Mouse (Mus musculus) liver, adult 2 months (tissue): Measurements from ENCODE around the gene Dio1. TPM values are rescaled to one million over a fixed set of nuclear protein-coding genes. Genes with fewer than 3 reads are reported as not detected.

Experiments
- DNase-seq: peaks from one replicate; pipeline ENCODE4 v3.0.0-alpha.2; 2011; ENCODE audit warnings: low read depth, low spot score; ENCODE audit errors: extremely low read depth
- H3K27ac ChIP-seq: fragments of 200-500 bp; replicated peaks from 2 replicates; pipeline ENCODE4 v1.5.1; 2012; ENCODE audit warnings: low read depth, mild to moderate bottlenecking, control low read depth, inconsistent platforms, low read length; ENCODE audit not compliant: insufficient read depth
- H3K27me3 ChIP-seq: fragments of 200-500 bp; 2 replicates; pipeline ENCODE4 v1.6.1; 2012; ENCODE audit warnings: mild to moderate bottlenecking, moderate library complexity, low read length, inconsistent platforms; ENCODE audit not compliant: control insufficient read depth, insufficient read depth
- H3K36me3 ChIP-seq: fragments of 200-500 bp; 2 replicates; pipeline ENCODE4 v1.6.1; 2012; ENCODE audit warnings: low read length, inconsistent platforms; ENCODE audit not compliant: control insufficient read depth, insufficient read depth
- H3K4me1 ChIP-seq: fragments of 200-500 bp; 2 replicates; pipeline ENCODE4 v1.6.1; 2011; ENCODE audit warnings: low read length; ENCODE audit not compliant: control insufficient read depth, insufficient read depth
- H3K4me3 ChIP-seq: fragments of 200-500 bp; 2 replicates; pipeline ENCODE4 v1.5.1; 2011; ENCODE audit warnings: low read depth, mild to moderate bottlenecking, control low read depth, low read length, moderate library complexity; ENCODE audit not compliant: insufficient read depth
- H3K79me2 ChIP-seq: fragments of 200-500 bp; 2 replicates; pipeline ENCODE4 v1.6.1; 2012; ENCODE audit warnings: inconsistent platforms, mild to moderate bottlenecking, low read length, moderate library complexity; ENCODE audit not compliant: control insufficient read depth, insufficient read depth
- H3K9ac ChIP-seq: fragments of 200-500 bp; 2 replicates; pipeline ENCODE4 v1.6.1; 2012; ENCODE audit warnings: low read depth, mild to moderate bottlenecking, control low read depth, inconsistent platforms, low read length
- CTCF ChIP-seq: fragments of 200-500 bp; IDR thresholded peaks from 2 replicates; pipeline ENCODE4 v1.5.1; 2011; ENCODE audit warnings: low read depth, low read length, control low read depth
- POLR2A ChIP-seq: fragments of 200-500 bp; IDR thresholded peaks from 2 replicates; pipeline ENCODE4 v1.6.1; 2011; ENCODE audit warnings: low read length, control low read depth; ENCODE audit not compliant: insufficient read depth; ENCODE audit errors: extremely low read depth
- WGBS: fragments of 180-500 bp; shearing (Covaris S2); methylation state at CpG from one replicate; pipeline ENCODE4 v1.1.7; 2018; 5-methylcytosine and 5-hydroxymethylcytosine counted together
- polyA plus RNA-seq: library from polyadenylated mRNA; depleted of rRNA; stranded (reverse); fragments of >200 nt; gene quantifications from 2 replicates; pipeline ENCODE4 v1.2.3, GENCODE M21; 2012; rRNA removed
- total RNA-seq: library from RNA; depleted of rRNA; stranded (reverse); fragments of >200 nt; gene quantifications from 2 replicates; pipeline ENCODE4 v1.2.3, GENCODE M21; 2014; rRNA removed

Dio1 gene
- total and polyA plus RNA-seq, 2 experiments = 153 to 378 TPM

DNA sequence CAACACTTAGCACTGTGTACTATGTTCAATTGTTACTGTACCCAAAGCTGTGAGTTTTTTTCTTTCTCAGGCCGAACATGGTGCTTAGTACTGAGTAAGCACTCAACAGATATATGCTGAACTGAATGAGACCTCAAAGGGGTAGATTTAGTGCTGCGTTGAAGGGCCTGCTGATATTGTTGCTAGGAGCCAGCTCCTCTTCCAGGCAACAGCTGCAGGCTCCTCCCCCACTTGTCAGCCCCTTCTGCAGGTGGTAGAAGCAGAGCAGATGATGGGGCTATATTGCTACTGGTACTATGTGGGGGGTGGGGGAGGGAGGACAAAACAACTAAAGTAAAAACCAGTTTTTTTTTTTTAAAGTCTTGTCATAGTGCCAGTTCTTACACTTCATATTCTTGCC, 57.5 kb downstream of the Dio1 start:
- H3K4me1 ChIP-seq = peaks cover 32% of the 10 kb centered on the region

DNA sequence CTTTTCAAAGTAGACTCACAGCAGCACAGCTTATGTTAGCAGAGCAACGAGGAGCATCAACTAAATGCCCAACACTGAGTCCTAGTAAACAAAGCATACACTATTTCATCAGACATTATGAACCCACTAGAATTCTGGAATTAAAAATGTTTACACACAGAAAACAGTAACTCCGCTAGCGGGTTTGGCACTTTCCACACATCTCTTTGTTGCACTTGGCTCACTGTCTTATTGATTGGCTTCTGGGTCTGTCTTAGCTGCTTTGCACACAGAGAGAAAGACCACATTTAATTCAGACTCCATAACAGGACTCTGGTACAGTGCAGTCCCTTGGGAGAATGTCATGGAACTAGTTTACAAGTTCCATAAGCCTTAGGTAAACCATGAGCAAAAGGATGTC, 58.9 kb downstream of the Dio1 start:
- Histone ChIP-seq H3K27ac (peak overlapping the region; percentile 88; the same call in 1 of the 2 replicates), H3K4me3 (no peak overlapping the region), H3K79me2 (peaks cover 13% of the 10 kb centered on the region; the same call in 1 of the 2 replicates), H3K4me1 (peaks cover 29% of the 10 kb centered on the region), H3K27me3 (no peaks in the 10 kb centered on the region), H3K36me3 (no peaks in the 10 kb centered on the region), H3K9ac (no peak overlapping the region)
- WGBS = 22% methylated on average over 3 of the region's 3 CpGs
- DNase-seq = peak; percentile 96
- TF ChIP-seq POLR2A = no peak
- no peak for TF ChIP-seq CTCF

More for the DNA sequence above, 57.5 kb downstream of the Dio1 start:
- DNase-seq = no peak
- no peak overlapping the region for H3K9ac ChIP-seq
- H3K27me3 ChIP-seq = no peaks in the 10 kb centered on the region
- 67% methylated on average over 2 of the region's 2 CpGs for WGBS
- H3K36me3 ChIP-seq = no peaks in the 10 kb centered on the region
- H3K4me3 ChIP-seq = no peak overlapping the region
- no peak overlapping the region for H3K27ac ChIP-seq
- TF ChIP-seq POLR2A (no peak), CTCF (no peak)
- H3K79me2 ChIP-seq = peaks cover 18% of the 10 kb centered on the region; the same call in 1 of the 2 replicates

DNA sequence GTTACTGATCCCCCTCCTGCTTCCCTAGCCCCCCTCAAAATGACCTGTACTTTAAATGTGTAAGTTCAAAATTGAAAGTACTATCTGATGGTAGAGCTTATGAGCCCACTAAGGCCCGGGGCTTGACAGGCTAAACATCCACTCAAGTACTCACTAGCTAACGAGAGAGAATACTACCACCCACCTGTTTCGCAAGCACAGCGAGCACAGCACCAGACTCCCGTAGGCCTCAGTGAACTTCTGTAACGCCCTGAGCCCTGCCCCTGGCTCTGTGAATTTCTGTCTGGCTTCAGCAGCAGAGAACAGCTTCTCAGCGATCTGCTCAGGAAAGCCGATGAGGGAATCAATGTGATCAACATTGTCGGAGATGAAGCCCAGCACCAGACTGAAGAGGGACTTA, 59.9 kb downstream of the Dio1 start:
- peak; percentile 91 for DNase-seq
- Histone ChIP-seq H3K9ac (peak overlapping the region; percentile 48), H3K27ac (peak overlapping the region; percentile 88), H3K27me3 (no peaks in the 10 kb centered on the region), H3K4me3 (no peak overlapping the region; the same call in 1 of the 2 replicates), H3K4me1 (peaks cover 24% of the 10 kb centered on the region), H3K79me2 (peaks cover 7% of the 10 kb centered on the region; the same call in 1 of the 2 replicates), H3K36me3 (no peaks in the 10 kb centered on the region; the same call in 1 of the 2 replicates)
- TF ChIP-seq POLR2A (no peak), CTCF (no peak)
- WGBS = 19% methylated on average over 9 of the region's 9 CpGs

DNA sequence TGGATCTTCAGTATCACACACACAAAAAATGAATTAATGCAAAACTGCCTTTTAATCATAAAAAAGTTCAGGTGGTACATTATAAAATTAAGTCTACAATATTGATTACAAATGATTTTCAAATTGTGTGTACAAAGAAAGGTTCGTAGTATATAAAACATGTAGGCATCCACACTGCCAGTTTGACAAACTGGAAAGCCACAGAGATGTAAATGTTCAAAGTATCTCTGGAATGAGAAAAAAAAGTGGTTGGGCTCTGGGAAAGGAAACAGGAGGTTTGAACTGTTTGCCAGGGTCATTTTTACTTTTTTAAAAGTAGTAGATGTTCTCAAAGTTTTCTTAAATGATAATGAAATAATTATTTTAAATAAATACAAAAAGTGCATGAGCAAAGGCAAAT, 60.9 kb downstream of the Dio1 start:
- Histone ChIP-seq H3K36me3 (no peaks in the 10 kb centered on the region; the same call in 1 of the 2 replicates), H3K27me3 (no peaks in the 10 kb centered on the region), H3K9ac (no peak overlapping the region), H3K79me2 (peaks cover 7% of the 10 kb centered on the region; the same call in 1 of the 2 replicates), H3K27ac (no peak overlapping the region), H3K4me3 (no peak overlapping the region), H3K4me1 (peaks cover 22% of the 10 kb centered on the region)
- WGBS = 13% methylated on average over 1 of the region's 1 CpGs
- TF ChIP-seq CTCF = no peak
- no peak for TF ChIP-seq POLR2A
- DNase-seq = no peak

DNA sequence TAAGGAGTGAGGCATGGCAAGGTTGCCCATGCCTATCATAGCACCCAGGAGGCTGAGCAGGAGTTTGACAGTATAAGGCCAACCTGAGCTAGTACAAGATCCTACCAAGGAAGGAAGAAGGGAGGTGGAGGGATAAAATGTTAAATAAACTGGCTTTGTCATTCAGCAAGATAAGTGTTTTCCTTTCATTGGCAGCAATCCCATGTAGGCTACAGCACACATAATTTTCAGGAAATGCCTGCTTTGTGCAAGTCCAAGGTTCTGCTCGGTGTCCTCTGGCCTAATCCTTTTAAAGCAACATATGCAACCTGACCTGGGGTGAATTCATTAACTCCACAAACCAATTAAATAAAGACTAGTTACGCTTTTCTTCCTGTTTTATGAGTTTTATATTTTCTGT, 61.6 kb downstream of the Dio1 start:
- Histone ChIP-seq H3K9ac (no peak overlapping the region), H3K27ac (peak overlapping the region; percentile 54), H3K36me3 (peaks cover 5% of the 10 kb centered on the region; the same call in 1 of the 2 replicates), H3K4me1 (peaks cover 22% of the 10 kb centered on the region), H3K27me3 (no peaks in the 10 kb centered on the region), H3K4me3 (no peak overlapping the region), H3K79me2 (peaks cover 7% of the 10 kb centered on the region; the same call in 1 of the 2 replicates)
- 6% methylated on average over 2 of the region's 2 CpGs for WGBS
- peak; percentile 84 for DNase-seq
- no peak for TF ChIP-seq POLR2A

DNA sequence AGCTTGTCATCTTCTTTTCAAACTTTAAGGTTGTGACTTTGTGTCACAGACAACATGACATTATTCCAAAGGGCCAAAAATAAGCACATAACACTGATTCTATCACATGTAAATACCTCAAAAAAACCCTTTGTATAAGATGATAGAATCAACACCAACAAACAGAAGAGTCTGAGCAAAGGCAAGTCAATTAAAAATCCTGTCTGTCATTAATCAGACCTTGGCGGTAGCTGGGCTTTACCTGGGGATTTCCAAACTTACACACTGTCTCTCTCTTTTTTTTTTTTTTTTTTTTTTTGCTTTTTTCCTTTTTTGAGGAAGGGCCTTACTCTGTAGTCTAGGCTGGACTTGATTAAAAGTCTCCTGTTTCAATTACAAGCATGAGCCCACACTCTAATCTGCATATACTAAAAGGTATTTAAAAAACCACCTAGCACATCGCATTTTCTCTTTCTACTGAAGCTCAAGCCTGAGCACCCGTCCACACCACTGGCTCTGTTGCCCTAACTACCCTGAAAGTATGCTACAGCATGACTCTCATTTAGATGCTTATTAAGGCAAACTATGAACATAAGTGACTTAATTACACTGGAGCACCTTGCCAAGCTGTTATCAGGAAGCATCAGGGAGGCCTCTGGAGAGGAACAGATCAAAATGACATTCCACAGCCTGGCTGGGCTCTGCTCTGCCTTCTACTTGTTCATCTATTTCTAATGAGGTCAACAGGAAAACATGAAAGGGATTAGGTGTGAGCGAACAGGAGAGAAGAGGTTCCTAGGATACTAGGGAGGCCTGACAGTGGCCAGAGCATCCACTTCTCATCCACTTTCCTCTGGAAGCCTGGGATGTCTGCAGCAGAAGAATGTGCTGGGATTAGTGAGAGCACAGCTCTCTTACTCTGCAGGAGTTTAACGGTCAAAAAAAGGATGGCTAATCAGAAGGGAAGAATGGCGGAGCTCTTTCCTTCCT, 63.3 kb downstream of the Dio1 start:
- H3K4me3 ChIP-seq = no peak overlapping the region
- peaks cover 16% of the 10 kb centered on the region for H3K4me1 ChIP-seq
- TF ChIP-seq CTCF (no peak), POLR2A (no peak)
- DNase-seq = no peak
- H3K27me3 ChIP-seq = no peaks in the 10 kb centered on the region
- no peak overlapping the region for H3K9ac ChIP-seq
- peaks cover 15% of the 10 kb centered on the region; the same call in 1 of the 2 replicates for H3K36me3 ChIP-seq
- no peak overlapping the region for H3K27ac ChIP-seq
- H3K79me2 ChIP-seq = no peaks in the 10 kb centered on the region
- WGBS = 78% methylated on average over 6 of the region's 6 CpGs

Other genes with a start within 250 kb of the Dio1 start
- gene Mrpl37, start 240.3 kb downstream of the Dio1 start, total RNA-seq = 16.7 and 20.3 TPM in 2 replicates
- 51.8 and 51.9 TPM in 2 replicates for gene Mrpl37, start 240.3 kb downstream of the Dio1 start, polyA plus RNA-seq
- gene Cyb5rl, start 240.2 kb downstream of the Dio1 start, total RNA-seq = 9.3 and 9.8 TPM in 2 replicates
- 10.7 and 11.0 TPM in 2 replicates for gene Cyb5rl, start 240.2 kb downstream of the Dio1 start, polyA plus RNA-seq
- not detected in 2 replicates for gene Cdcp2, start 210.3 kb downstream of the Dio1 start, total RNA-seq
- gene Cdcp2, start 210.3 kb downstream of the Dio1 start, polyA plus RNA-seq = not detected in 2 replicates
- 287 and 344 TPM in 2 replicates for gene Tmem59, start 128.8 kb downstream of the Dio1 start, total RNA-seq
- gene Tmem59, start 128.8 kb downstream of the Dio1 start, polyA plus RNA-seq = 348 and 393 TPM in 2 replicates
- 5.6 and 6.6 TPM in 2 replicates for gene Tceanc2, start 128.1 kb downstream of the Dio1 start, total RNA-seq
- 4.2 and 5.3 TPM in 2 replicates for gene Tceanc2, start 128.1 kb downstream of the Dio1 start, polyA plus RNA-seq
- not detected in 2 replicates for gene Ldlrad1, start 98.0 kb downstream of the Dio1 start, total RNA-seq
- 0.11 TPM in 1 of 2 replicates, not detected in the other for gene Ldlrad1, start 98.0 kb downstream of the Dio1 start, polyA plus RNA-seq
- 8.3 and 11.4 TPM in 2 replicates for gene Lrrc42, start 53.6 kb downstream of the Dio1 start, total RNA-seq
- 6.3 and 6.6 TPM in 2 replicates for gene Lrrc42, start 53.6 kb downstream of the Dio1 start, polyA plus RNA-seq
- 9.1 and 10.2 TPM in 2 replicates for gene Hspb11, start 53.6 kb downstream of the Dio1 start, total RNA-seq
- 0.85 and 2.0 TPM in 2 replicates for gene Hspb11, start 53.6 kb downstream of the Dio1 start, polyA plus RNA-seq
- 42.2 and 52.3 TPM in 2 replicates for gene Yipf1, start 7.2 kb upstream of the Dio1 start, total RNA-seq
- 38.0 and 38.7 TPM in 2 replicates for gene Yipf1, start 7.2 kb upstream of the Dio1 start, polyA plus RNA-seq
- gene Ndc1, start 60.6 kb upstream of the Dio1 start, total RNA-seq = 5.3 and 6.4 TPM in 2 replicates
- 7.0 and 8.4 TPM in 2 replicates for gene Ndc1, start 60.6 kb upstream of the Dio1 start, polyA plus RNA-seq
- gene Glis1, start 127.4 kb upstream of the Dio1 start, total RNA-seq = not detected in 2 replicates
- gene Glis1, start 127.4 kb upstream of the Dio1 start, polyA plus RNA-seq = 0.10 TPM in 1 of 2 replicates, not detected in the other